Mouse (Mus musculus) right cerebral cortex, postnatal 4 days (tissue): ENCODE data around the gene Mgat1.
"Not testable (repeated sequence)": the region's sequence is repeated elsewhere in the genome, so short reads cannot be mapped to it uniquely, and the experiment has no call there.

Experiments
- DNase-seq: peaks from one replicate; pipeline ENCODE4 v3.0.0-alpha.2; 2022

Gene Mgat1

GRCm38 (mm10) chr11:49265101-49265500 is 21.1 kb downstream of the Mgat1 start:
- no peak for DNase-seq

DNA sequence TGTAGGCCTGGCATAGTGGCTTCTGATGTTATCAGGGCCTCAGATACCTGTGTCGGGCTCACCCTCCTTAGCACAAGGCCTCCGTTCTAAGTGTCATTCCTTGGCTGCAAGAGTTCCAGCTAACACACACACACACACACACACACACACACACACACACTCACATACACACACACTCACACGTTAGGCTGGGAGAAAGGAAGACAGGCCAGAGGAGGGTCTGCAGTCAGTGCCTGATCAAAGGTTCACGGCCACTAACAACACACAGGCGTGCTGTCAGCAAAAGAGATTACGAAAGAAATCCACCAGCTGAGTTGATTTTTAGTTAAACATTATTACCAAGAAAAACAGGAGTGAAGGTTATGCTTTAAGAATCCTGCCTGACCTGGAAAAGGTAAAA is 22.7 kb downstream of the Mgat1 start:
- DNase-seq: no peak

DNA sequence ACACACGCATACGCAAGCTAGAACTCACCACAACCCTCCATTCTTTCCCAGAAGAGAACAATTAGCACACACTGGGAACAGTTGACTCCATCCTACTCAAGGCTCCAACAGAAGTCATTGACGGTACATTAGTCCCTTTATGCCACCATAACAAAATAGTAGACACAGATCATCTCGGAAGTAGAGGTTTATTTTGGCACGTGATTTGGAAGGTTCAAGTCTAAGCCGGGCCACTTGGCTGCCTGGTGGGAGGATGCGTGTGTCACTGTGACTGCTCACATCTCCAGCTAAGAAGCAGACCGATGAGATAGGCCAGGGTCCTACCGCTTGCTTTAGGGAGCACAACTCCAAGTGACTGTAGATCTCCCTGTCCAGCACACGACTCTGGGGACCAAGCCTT is 23.3 kb downstream of the Mgat1 start:
- no peak for DNase-seq

- DNase-seq: no peak
These were observed 24.1 kb downstream of the Mgat1 start for GRCm38 (mm10) chr11:49267970-49268579.

DNA sequence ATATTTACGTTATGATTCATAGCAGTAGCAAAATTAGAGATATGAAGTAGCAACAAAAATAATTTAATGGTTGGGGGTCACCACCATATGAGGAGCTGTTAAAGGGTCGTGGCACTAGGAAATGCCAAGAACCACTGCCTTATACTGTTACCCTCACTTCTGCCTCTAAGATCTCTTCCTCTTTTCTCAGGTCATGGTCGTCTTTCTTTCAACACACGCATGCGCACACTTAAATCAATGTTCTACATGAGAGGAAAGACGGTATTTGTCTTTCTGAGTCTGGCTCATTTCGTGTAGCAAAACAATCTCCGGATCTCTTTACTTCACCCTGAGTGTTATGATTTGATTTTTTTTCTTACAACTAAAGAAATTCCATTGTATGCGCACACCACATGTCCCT is 25.8 kb downstream of the Mgat1 start:
- DNase-seq: no peak

GRCm38 (mm10) chr11:49270368-49270767 is 26.4 kb downstream of the Mgat1 start:
- DNase-seq: no peak

DNA sequence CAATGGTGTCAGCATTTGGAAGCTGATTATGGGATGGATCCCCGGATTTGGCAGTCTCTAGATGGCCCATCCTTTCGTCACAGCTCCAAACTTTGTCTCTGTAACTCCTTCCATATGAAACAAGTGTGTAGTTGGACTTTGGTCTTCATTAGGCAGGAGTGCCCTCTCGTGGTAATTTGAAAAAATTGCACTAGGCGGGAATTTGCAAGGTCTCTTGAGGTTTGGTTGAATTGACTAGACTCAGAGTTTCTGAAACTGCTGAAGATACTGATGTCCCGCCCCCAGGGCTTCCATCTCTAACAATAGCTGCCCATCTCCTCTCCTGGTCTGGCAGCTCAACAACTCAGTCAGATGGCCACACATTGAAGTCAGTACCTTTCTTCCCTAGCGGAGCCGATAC is 27.3 kb downstream of the Mgat1 start:
- no peak for DNase-seq

GRCm38 (mm10) chr11:49273834-49274519 is 30.0 kb downstream of the Mgat1 start:
- no peak for DNase-seq

DNA sequence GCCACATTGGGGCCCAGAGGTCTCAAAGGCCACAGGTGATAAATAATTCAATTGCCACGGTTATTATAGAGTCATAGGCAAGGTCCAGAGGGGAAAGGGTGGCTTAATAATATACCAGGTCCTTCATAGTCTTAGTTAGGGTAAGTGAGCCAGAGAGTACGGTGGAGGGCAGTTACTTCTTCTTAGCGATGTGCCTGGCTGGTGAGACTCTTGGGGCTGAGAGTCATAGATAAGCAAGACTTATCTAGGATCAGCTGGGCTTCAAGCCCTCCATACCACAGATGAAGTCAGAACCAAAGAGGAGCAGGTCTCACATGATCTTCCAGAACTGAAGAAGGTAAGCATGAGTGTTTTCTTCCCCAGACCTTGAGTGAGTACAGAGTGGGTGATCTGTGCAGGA is 34.2 kb downstream of the Mgat1 start, which contains the start of gene Olfr1393:
Gene Olfr1393 (plus strand): TSS at position 83 of the 400 bp plus-strand sequence.
- DNase-seq: no peak

DNA sequence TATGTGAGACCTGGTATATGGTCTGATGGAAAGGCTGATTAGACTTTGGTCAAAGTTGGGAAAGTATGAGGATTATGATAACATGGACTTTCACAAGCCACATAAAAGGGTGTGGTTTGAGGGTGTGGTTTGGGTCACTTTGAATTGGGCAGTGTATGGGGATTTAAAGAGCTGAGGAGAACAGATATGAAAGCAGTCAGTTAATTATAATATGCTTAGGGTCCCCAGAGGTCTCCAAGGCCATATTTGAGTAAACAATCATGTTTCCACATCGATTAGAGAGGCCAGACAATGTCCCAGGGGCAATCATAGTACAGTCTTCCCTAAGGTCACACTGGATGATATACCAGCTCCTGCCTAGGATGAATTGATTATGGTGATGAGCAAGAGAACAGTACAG is 41.0 kb downstream of the Mgat1 start, which contains the start of gene Olfr1392:
Gene Olfr1392 (plus strand): TSS at position 301 of the 400 bp plus-strand sequence.
- not testable (repeated sequence) for DNase-seq

- DNase-seq: no peak
These were observed 43.3 kb downstream of the Mgat1 start for GRCm38 (mm10) chr11:49287251-49287650.

DNA sequence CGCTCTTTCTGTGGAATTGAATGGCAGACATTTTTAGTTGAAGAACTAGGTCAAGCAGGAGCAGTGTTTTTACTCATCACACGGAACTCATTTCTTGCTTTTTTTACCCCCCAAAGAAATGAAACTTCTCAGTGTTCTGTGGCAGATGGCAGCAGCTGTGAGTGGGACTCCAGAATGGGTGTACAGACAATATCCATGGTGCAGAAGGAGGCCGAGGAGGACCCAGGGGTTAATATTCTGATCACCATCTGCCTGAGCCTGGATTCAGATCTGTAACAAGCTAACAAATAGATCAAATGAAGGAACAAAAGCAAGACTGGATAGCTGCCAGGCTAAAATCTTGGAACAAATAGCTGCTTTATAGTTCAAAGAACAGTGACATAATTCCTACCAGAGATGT is 48.8 kb downstream of the Mgat1 start:
- DNase-seq: no peak

DNA sequence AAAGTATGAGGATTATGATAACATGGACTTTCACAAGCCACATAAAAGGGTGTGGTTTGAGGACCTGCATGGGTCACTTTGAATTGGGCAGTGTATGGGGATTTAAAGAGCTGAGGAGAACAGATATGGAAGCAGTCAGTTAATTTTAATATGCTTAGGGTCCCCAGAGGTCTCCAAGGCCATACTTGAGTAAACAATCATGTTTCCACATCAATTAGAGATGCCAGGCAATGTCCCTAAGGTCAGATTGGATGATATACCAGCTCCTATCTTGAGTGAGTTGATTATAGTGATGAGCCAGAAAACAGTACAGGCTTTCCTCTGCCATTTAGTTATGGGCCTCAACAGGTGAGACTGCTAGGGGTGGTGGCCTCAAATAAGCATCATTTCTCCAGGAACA is 60.5 kb downstream of the Mgat1 start, which contains the start of gene Olfr10:
Gene Olfr10 (plus strand): TSS at position 301 of the 400 bp plus-strand sequence.
- DNase-seq: no peak

GRCm38 (mm10) chr11:49308547-49308946 is 64.6 kb downstream of the Mgat1 start:
- DNase-seq: not testable (repeated sequence)
